Mouse (Mus musculus) forebrain, embryonic 11.5 days (tissue): Measurements from ENCODE around the gene Esam. TPM values are rescaled to one million over a fixed set of nuclear protein-coding genes. Genes with fewer than 3 reads are reported as not detected.
A peak's percentile ranks its signal among the peaks of the same experiment; 100 is the strongest.

Experiments
- ATAC-seq: fragments of 200-750 bp; cut with Nextera tagmentation; replicated peaks from 2 replicates; pipeline ENCODE4 v1.8.0; 2017; ENCODE audit warnings: moderate TSS enrichment; ENCODE audit not compliant: low FRiP score
- DNase-seq: peaks from one replicate; pipeline ENCODE4 v3.0.0-alpha.2; 2017; ENCODE audit warnings: low spot score
- H3K27ac ChIP-seq: fragments of 300-500 bp; sonication (generic); 2 replicates; pipeline ENCODE4 v1.5.1; 2014; ENCODE audit warnings: low read depth, low read length
- H3K27me3 ChIP-seq: fragments of 300-500 bp; sonication (generic); 2 replicates; pipeline ENCODE4 v1.6.1; 2014; ENCODE audit warnings: mild to moderate bottlenecking, low read length, mixed read lengths; ENCODE audit not compliant: control insufficient read depth, insufficient read depth
- H3K36me3 ChIP-seq: fragments of 300-500 bp; sonication (generic); 2 replicates; pipeline ENCODE4 v1.6.1; 2014; ENCODE audit warnings: mild to moderate bottlenecking, low read length, moderate library complexity, mixed read lengths; ENCODE audit not compliant: control insufficient read depth, insufficient read depth
- H3K4me1 ChIP-seq: fragments of 300-500 bp; sonication (generic); replicated peaks from 2 replicates; pipeline ENCODE4 v1.6.1; 2014; ENCODE audit warnings: low read length, mixed read lengths; ENCODE audit not compliant: control insufficient read depth, insufficient read depth
- H3K4me2 ChIP-seq: fragments of 300-500 bp; sonication (generic); 2 replicates; pipeline ENCODE4 v1.6.1; 2014; ENCODE audit warnings: low read depth, mild to moderate bottlenecking, low read length, moderate library complexity, mixed read lengths; ENCODE audit not compliant: severe bottlenecking
- H3K4me3 ChIP-seq: fragments of 300-500 bp; sonication (generic); 2 replicates; pipeline ENCODE4 v1.5.1; 2014; ENCODE audit warnings: low read depth, low read length
- H3K9ac ChIP-seq: fragments of 300-500 bp; sonication (generic); 2 replicates; pipeline ENCODE4 v1.6.1; 2014; ENCODE audit warnings: low read length
- H3K9me3 ChIP-seq: fragments of 300-500 bp; sonication (generic); 2 replicates; pipeline ENCODE4 v1.6.1; 2016; ENCODE audit warnings: low read length, mixed read lengths; ENCODE audit not compliant: control insufficient read depth
- WGBS: fragments of 180-500 bp; shearing (Covaris S2); extraction: QIAGEN DNeasy Blood & Tissue Kit; methylation state at CpG from one replicate; pipeline ENCODE4 v1.1.7; 2014; 5-methylcytosine and 5-hydroxymethylcytosine counted together
- polyA plus RNA-seq: library from polyadenylated mRNA; unstranded; fragments of >200 nt; fragmentation: Nextera tagmentation; extraction: Ambion mirVana; gene quantifications from 2 replicates; pipeline ENCODE4 v1.2.1, GENCODE M21; 2014

Esam gene
- polyA plus RNA-seq, 1 experiment from 2014 or later, result 29.8 TPM

DNA sequence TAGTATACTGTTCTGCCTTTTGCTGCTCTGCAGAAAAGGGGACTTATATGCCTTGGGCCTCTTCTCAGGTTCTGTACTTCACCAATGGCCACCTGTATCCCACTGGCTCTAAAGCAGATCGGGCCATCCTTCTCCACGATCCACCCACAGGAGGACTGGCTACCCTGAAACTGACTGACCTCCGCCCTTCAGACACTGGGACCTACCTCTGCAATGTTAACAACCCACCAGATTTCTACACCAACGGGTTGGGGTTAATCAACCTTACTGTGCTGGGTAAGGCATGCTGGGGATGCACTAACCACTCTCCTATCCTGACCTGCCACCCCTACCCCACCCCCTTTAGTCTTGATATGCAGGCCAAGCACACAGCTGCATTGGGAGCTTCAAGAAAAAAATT lies 12.3 kb downstream of the Esam start:
- DNase-seq (no peak), ATAC-seq (no peak)
- peaks cover 4% of the 10 kb centered on the region for H3K27me3 ChIP-seq
- 89% methylated on average over 4 of the region's 4 CpGs for WGBS
- H3K4me1 ChIP-seq, result peaks cover 3% of the 10 kb centered on the region; the same call in 1 of the 2 replicates
- H3K9ac ChIP-seq, result no peak overlapping the region
- H3K4me2 ChIP-seq, result no peak overlapping the region
- no peak overlapping the region for H3K27ac ChIP-seq
- no peaks in the 10 kb centered on the region for H3K9me3 ChIP-seq
- H3K4me3 ChIP-seq, result no peak overlapping the region
- H3K36me3 ChIP-seq, result no peaks in the 10 kb centered on the region

DNA sequence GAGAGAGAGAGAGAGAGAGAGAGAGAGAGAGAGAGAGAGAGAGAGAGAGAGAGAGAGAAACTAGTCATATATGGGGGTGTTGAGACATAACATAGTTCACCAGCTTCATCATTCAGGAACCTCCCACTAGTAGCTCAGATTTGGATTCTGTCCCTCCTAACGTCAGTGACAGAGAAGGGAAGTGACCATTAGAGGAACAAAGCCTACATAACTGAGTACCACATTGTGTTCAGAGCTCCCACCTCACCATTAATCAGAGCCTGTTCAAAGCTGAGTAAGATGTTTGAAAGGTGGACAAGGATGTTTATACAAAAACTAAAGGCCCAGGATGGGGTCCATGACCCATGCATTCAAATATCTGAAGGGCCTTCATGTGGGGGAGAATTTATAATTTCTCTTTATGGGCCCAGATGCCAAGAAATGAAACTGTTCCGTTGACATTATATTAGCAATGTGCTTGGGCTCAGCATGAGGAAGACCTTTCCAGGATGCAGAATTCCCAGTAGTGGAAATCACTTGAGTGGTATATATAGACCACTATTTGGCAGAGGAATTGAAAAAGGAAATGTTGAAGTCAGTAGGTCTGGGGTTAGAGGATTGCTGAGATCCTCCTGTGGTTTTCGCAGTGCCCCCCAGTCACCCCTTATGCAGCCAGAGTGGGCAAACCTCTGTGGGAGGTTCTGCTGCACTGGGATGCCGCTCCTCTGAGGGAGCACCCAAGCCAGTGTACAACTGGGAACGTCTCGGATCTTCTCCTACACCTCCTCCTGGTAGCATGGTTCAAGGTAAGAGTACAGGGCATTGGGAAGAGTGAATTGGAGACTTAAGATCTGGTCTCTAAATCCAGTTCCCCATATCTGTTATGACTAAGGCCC lies 13.1 kb downstream of the Esam start:
- Histone ChIP-seq H3K27ac (no peak overlapping the region), H3K4me3 (no peak overlapping the region), H3K4me2 (no peak overlapping the region), H3K4me1 (peaks cover 3% of the 10 kb centered on the region; the same call in 1 of the 2 replicates), H3K36me3 (no peaks in the 10 kb centered on the region), H3K27me3 (peaks cover 11% of the 10 kb centered on the region), H3K9ac (no peak overlapping the region), H3K9me3 (no peaks in the 10 kb centered on the region)
- ATAC-seq (no peak), DNase-seq (no peak)
- WGBS, result 87% methylated on average over 6 of the region's 6 CpGs

DNA sequence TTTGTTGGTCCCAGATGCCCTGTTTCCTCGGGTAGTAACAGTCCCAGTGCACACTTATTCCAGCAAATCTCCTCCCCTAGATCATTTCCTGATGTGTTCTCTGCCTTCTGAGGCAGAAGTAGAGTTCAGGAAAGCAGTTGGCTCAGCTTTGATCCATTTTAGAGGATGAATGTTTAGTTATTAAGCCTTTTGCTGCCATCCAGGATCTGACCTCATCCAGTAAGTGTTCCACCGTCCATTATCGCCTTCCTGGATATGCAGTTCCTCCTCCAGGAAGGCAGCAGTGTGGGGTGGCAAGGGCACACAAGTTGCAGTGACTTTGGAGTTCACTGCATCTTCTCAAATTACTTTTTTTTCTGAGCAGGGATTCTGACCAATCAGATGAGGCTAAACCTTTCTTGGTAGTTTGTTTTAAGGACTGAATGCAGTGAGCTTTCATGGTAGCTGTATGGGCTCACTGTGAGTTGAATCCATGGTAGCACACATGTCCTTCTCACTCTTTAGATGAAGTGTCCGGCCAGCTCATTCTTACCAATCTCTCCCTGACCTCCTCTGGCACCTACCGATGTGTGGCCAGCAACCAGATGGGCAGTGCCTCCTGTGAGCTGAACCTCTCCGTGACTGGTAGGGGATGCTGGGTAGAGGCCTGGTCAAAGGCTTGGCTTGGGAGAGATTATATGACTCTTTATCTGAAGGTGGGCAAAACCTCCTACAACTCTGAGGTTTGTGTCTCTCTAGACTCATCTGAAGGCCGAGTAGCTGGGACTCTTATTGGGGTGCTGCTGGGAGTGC lies 14.2 kb downstream of the Esam start:
- no peak overlapping the region for H3K9ac ChIP-seq
- no peak overlapping the region for H3K27ac ChIP-seq
- ATAC-seq (no peak), DNase-seq (no peak)
- H3K4me3 ChIP-seq, result no peak overlapping the region
- peaks cover 3% of the 10 kb centered on the region; the same call in 1 of the 2 replicates for H3K4me1 ChIP-seq
- no peaks in the 10 kb centered on the region for H3K9me3 ChIP-seq
- no peaks in the 10 kb centered on the region for H3K36me3 ChIP-seq
- 81% methylated on average over 7 of the region's 7 CpGs for WGBS
- peaks cover 15% of the 10 kb centered on the region for H3K27me3 ChIP-seq
- H3K4me2 ChIP-seq, result no peak overlapping the region

DNA sequence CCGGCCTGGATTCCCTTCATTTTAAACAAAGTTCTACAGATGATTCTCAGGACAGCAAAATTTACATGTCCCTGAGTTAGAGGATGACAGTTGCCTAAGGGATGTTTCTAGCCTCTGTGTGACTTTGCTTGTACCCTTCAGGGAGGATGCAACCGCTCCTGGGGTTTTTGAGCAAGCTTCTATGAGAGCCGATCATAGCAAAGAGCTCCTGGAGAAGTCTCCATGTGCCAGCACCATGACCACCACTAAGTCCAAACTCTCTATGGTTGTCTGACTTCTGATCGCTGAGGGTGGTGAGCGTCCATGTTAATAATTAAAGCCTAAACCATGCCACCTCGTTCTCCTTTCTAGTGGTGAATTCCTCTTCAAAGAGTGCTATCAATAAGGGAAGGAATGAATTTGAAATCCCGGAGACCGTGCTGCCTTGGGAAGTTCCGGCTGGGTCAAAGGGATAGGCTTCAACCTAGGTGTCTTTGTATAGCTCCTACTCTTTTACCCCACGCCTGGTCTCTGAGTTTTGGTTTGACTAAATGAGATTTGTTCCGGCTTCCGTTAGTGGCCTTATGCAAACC lies 16.1 kb downstream of the Esam start:
- Histone ChIP-seq H3K9ac (no peak overlapping the region; the same call in 1 of the 2 replicates), H3K36me3 (no peaks in the 10 kb centered on the region), H3K4me1 (peaks cover 3% of the 10 kb centered on the region; the same call in 1 of the 2 replicates), H3K4me3 (no peak overlapping the region; the same call in 1 of the 2 replicates), H3K9me3 (no peaks in the 10 kb centered on the region), H3K27ac (no peak overlapping the region), H3K4me2 (peak overlapping the region; percentile 32; the same call in 1 of the 2 replicates), H3K27me3 (peaks cover 15% of the 10 kb centered on the region)
- ATAC-seq, result no peak
- 34% methylated on average over 12 of the region's 12 CpGs for WGBS
- no peak for DNase-seq

DNA sequence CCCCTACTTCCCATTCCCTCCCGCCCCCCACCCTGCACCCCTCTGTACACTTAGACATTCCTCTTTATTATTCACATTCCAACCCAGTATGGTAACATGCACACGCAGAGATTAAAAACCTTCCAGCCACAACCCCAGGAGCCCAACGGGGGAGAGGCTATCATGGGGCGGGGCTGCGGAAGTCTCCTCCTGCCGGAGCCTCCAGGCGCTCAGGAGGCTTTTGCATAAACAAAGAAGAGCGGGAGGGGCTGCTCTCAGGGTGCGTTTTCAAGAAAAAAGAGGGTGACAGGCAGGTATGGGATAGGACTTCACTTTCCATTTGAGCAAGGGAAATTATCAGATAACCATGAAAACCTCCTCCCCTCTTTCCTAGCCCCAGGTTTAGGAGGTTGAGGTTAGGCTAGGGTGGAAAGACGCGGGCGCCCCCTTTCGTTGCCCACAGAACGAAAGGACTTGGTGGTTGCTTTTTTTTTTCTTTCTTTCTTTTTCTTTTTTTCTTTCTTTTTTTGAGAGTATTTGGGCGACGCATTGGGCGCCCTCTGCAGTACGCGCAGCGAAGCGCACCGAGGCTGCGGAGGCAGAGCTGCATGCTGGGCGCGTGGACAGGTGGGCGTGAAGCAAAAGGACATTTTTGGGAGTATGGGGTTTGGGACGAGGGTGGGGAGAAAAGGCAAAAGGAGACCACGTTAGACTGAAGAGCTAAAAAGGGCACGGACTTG lies 16.7 kb downstream of the Esam start:
- Histone ChIP-seq H3K4me1 (peaks cover 3% of the 10 kb centered on the region; the same call in 1 of the 2 replicates), H3K4me2 (peak overlapping the region; percentile 32), H3K9ac (no peak overlapping the region; the same call in 1 of the 2 replicates), H3K9me3 (no peaks in the 10 kb centered on the region), H3K27ac (no peak overlapping the region), H3K36me3 (no peaks in the 10 kb centered on the region), H3K4me3 (peak overlapping the region; percentile 11), H3K27me3 (peaks cover 17% of the 10 kb centered on the region)
- under 1% methylated on average over 29 of the region's 29 CpGs for WGBS
- peak; percentile 79 for DNase-seq
- peak; percentile 60 for ATAC-seq

DNA sequence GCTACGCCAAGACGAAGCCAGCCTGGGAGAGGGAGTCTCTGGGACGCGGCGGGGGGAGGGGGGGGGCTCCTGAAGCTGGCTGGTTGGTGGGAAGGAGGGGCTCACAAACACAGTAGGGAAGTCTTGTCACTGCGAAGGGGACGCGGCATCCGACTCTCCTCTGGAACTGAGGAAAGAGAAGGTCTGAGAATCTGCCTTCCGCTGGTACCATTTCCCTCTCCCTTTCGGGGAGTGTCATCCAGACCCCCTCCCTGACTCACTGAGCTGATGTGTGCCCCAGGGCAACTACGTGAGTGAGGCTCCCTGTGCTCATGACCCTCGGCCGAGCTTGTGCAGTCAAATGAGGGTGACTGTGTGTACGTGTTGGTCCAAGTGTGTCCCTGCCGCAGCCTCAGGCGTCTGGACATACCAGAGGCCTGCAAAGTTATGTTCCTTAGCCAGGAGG lies 17.3 kb downstream of the Esam start:
- peak overlapping the region; percentile 11 for H3K4me3 ChIP-seq
- WGBS, result 3% methylated on average over 17 of the region's 17 CpGs
- peak overlapping the region; percentile 32 for H3K4me2 ChIP-seq
- H3K27me3 ChIP-seq, result peaks cover 21% of the 10 kb centered on the region
- peak; percentile 47 for ATAC-seq
- no peak for DNase-seq
- no peak overlapping the region for H3K9ac ChIP-seq
- no peaks in the 10 kb centered on the region for H3K9me3 ChIP-seq
- H3K27ac ChIP-seq, result no peak overlapping the region
- H3K4me1 ChIP-seq, result peaks cover 3% of the 10 kb centered on the region; the same call in 1 of the 2 replicates
- H3K36me3 ChIP-seq, result no peaks in the 10 kb centered on the region

DNA sequence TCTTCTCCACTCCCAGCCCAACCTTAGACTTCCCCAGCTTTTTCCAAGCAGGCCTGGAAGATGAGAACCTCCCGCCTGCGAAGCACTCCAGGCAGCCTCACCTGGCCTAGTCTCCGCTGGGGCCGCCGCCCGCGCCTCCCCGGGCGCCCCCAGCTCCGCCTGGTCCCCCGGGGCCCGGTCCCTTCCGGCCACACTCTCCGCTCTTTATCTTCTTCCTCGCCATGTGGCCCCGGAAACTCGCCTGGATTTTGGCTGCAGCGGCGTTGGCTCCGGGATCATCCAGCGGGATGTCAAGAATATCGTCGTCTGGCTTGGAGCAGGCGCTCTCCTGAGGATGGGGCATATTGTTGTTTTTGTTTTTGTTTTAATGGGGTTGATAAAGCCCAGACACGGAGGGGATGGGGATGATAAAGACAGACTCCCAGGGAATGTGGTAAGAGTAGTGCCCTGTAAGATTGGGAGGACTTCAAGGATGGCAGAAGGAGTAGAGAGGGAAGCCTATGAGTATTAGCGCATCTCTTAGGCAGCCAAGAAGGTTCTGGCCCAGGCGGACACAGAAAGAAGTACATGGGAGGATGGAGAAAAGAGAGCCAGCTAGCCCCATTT lies 18.1 kb downstream of the Esam start:
- DNase-seq (no peak), ATAC-seq (no peak)
- Histone ChIP-seq H3K36me3 (no peaks in the 10 kb centered on the region), H3K27me3 (peaks cover 29% of the 10 kb centered on the region), H3K4me3 (no peak overlapping the region), H3K4me2 (no peak overlapping the region), H3K27ac (no peak overlapping the region), H3K4me1 (peaks cover 3% of the 10 kb centered on the region; the same call in 1 of the 2 replicates), H3K9ac (no peak overlapping the region), H3K9me3 (no peaks in the 10 kb centered on the region)
- 8% methylated on average over 27 of the region's 27 CpGs for WGBS
